Mouse (Mus musculus): ENCODE measurements at regions not wholly inside any gene's neighbourhood (a gene's known extent, or its start where the extent isn't known, plus 50 kb on each side); places are given as distances from the start of the nearest gene placed in this dataset.

GRCm38 (mm10) chr16:76591956-76592768 is 218.5 kb upstream of the Nrip1 start:
- no peak for TF ChIP-seq POLR2A (IDR thresholded peaks at IDR 0.05; ENCODE audit: insufficient read length, low read depth)
- no peak for TF ChIP-seq USF1 (IDR thresholded peaks at IDR 0.05; ENCODE audit: low read depth)
- TF ChIP-seq E2F4 (IDR thresholded peaks at IDR 0.05; ENCODE audit: insufficient read depth), result no peak

All from myocyte (in vitro differentiated cells).